Mouse (Mus musculus): ENCODE measurements at regions not wholly inside any gene's neighbourhood (a gene's known extent, or its start where the extent isn't known, plus 50 kb on each side); places are given as distances from the start of the nearest gene placed in this dataset.
"Not testable (repeated sequence)": the region's sequence is repeated elsewhere in the genome, so short reads cannot be mapped to it uniquely, and the experiment has no call there.

GRCm38 (mm10) chr8:52444366-52444765 is 1067.2 kb upstream of the Aga start:
- no peak for DNase-seq (ENCODE audit: low read depth, low spot score)
- no peak for TF ChIP-seq CHD2 (IDR thresholded peaks at IDR 0.05; ENCODE audit: low read depth, low read length)
- no peak for TF ChIP-seq ZNF384 (IDR thresholded peaks at IDR 0.05; ENCODE audit: low read depth, low read length)
- no peak for TF ChIP-seq HCFC1 (IDR thresholded peaks at IDR 0.05; ENCODE audit: borderline replicate concordance, insufficient read depth, low read length)
- TF ChIP-seq ZC3H11A (IDR thresholded peaks at IDR 0.05; ENCODE audit: borderline replicate concordance, low read depth, low read length), result no peak
- TF ChIP-seq MAFK (IDR thresholded peaks at IDR 0.05; ENCODE audit: insufficient read depth, low read depth, low read length), result no peak
- Histone ChIP-seq H3K27ac (ENCODE audit: insufficient read depth, low read depth, low read length, poor library complexity, severe bottlenecking) (no peak overlapping the region), H3K4me3 (ENCODE audit: insufficient read depth in 1 of 2, low read depth in 1 of 2, low read length in 2 of 2, poor library complexity in 1 of 2, severe bottlenecking in 1 of 2) (no peak overlapping the region), H3K4me1 (ENCODE audit: control insufficient read depth in 2 of 2, insufficient read depth in 2 of 2, low read length in 2 of 2, poor library complexity in 1 of 2) (no peaks in the 10 kb centered on the region), H3K9ac (ENCODE audit: insufficient read depth, low read depth, low read length, poor library complexity, severe bottlenecking) (no peak overlapping the region), H3K36me3 (ENCODE audit: control insufficient read depth, insufficient read depth, low read length, poor library complexity, severe bottlenecking) (no peaks in the 10 kb centered on the region), H3K9me3 (ENCODE audit: control insufficient read depth, insufficient read depth, low read depth, low read length) (no peaks in the 10 kb centered on the region)
- in situ Hi-C loops (cut with MboI; ENCODE audit: low sequenced_read_pairs in 2 of 2, unreplicated experiment in 2 of 2), result no loop called here

DNA sequence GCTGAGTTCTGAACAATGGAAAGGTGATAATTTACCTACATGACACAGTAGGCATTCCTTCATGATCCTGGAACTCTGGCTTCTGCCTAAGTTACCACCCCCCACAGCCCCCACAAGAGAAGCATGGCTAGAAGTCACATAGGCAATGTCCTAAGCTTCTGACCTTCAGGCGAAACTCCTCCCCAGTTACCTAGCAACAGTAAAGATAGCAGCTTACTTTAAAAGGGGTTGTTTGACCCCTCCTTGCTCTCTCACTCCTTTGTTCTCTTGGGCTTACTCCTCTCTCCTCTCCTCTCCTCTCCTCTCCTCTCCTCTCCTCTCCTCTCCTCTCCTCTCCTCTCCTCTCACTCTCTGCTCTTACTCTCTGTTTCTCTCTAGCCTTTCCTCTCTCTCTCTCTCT is 1059.8 kb upstream of the Aga start:
- DNase-seq (ENCODE audit: low read depth, low spot score); H3K4me1 ChIP-seq (ENCODE audit: control insufficient read depth in 2 of 2, insufficient read depth in 2 of 2, low read length in 2 of 2, poor library complexity in 1 of 2); H3K9ac ChIP-seq (ENCODE audit: insufficient read depth, low read depth, low read length, poor library complexity, severe bottlenecking); H3K9me3 ChIP-seq (ENCODE audit: control insufficient read depth, insufficient read depth, low read depth, low read length); in situ Hi-C loops (cut with MboI; ENCODE audit: low sequenced_read_pairs in 2 of 2, unreplicated experiment in 2 of 2); H3K36me3 ChIP-seq (ENCODE audit: control insufficient read depth, insufficient read depth, low read length, poor library complexity, severe bottlenecking); H3K4me3 ChIP-seq (ENCODE audit: insufficient read depth in 1 of 2, low read depth in 1 of 2, low read length in 2 of 2, poor library complexity in 1 of 2, severe bottlenecking in 1 of 2); H3K27ac ChIP-seq (ENCODE audit: insufficient read depth, low read depth, low read length, poor library complexity, severe bottlenecking): not testable (repeated sequence)

GRCm38 (mm10) chr8:52455617-52456016 is 1055.9 kb upstream of the Aga start:
- TF ChIP-seq MAFK (IDR thresholded peaks at IDR 0.05; ENCODE audit: insufficient read depth, low read depth, low read length), result no peak
- Histone ChIP-seq H3K9ac (ENCODE audit: insufficient read depth, low read depth, low read length, poor library complexity, severe bottlenecking) (no peak overlapping the region), H3K27ac (ENCODE audit: insufficient read depth, low read depth, low read length, poor library complexity, severe bottlenecking) (no peak overlapping the region), H3K4me3 (ENCODE audit: insufficient read depth in 1 of 2, low read depth in 1 of 2, low read length in 2 of 2, poor library complexity in 1 of 2, severe bottlenecking in 1 of 2) (no peak overlapping the region), H3K4me1 (ENCODE audit: control insufficient read depth in 2 of 2, insufficient read depth in 2 of 2, low read length in 2 of 2, poor library complexity in 1 of 2) (peaks cover 2 to 5% of the 10 kb centered on the region in 2 experiments; a peak in 1 of 4 replicates), H3K9me3 (ENCODE audit: control insufficient read depth, insufficient read depth, low read depth, low read length) (no peaks in the 10 kb centered on the region), H3K36me3 (ENCODE audit: control insufficient read depth, insufficient read depth, low read length, poor library complexity, severe bottlenecking) (no peaks in the 10 kb centered on the region)
- DNase-seq (ENCODE audit: low read depth, low spot score), result peak; percentile 16
- in situ Hi-C loops (cut with MboI; ENCODE audit: low sequenced_read_pairs in 2 of 2, unreplicated experiment in 2 of 2), result no loop called here

DNA sequence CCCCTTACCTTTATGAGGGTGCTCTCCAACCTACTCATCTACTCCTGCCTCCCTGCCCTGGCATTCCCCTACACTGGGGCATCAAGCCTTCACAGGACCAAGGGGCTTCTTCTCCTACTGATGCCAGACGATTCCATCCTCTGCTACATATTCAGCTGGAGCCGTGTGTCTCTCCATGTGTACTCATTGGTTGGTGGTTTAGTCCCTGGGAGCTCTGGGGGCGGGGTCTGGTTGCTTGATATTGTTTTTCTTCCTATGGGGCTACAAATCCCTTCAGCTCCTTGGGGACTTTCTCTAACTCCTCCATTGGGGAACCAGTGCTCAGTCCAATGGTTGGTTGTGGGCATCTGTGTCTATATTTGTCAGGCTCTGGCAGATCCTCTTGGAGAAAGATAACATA is 1055.3 kb upstream of the Aga start:
- Histone ChIP-seq H3K27ac (ENCODE audit: insufficient read depth, low read depth, low read length, poor library complexity, severe bottlenecking) (no peak overlapping the region), H3K9me3 (ENCODE audit: control insufficient read depth, insufficient read depth, low read depth, low read length) (no peaks in the 10 kb centered on the region), H3K4me3 (ENCODE audit: insufficient read depth in 1 of 2, low read depth in 1 of 2, low read length in 2 of 2, poor library complexity in 1 of 2, severe bottlenecking in 1 of 2) (no peak overlapping the region), H3K36me3 (ENCODE audit: control insufficient read depth, insufficient read depth, low read length, poor library complexity, severe bottlenecking) (no peaks in the 10 kb centered on the region), H3K4me1 (ENCODE audit: control insufficient read depth in 2 of 2, insufficient read depth in 2 of 2, low read length in 2 of 2, poor library complexity in 1 of 2) (peaks cover 2 to 5% of the 10 kb centered on the region in 2 experiments; a peak in 1 of 4 replicates), H3K9ac (ENCODE audit: insufficient read depth, low read depth, low read length, poor library complexity, severe bottlenecking) (no peak overlapping the region)
- TF ChIP-seq MAFK (IDR thresholded peaks at IDR 0.05; ENCODE audit: insufficient read depth, low read depth, low read length), result no peak
- no peak for TF ChIP-seq ZNF384 (IDR thresholded peaks at IDR 0.05; ENCODE audit: low read depth, low read length)
- TF ChIP-seq HCFC1 (IDR thresholded peaks at IDR 0.05; ENCODE audit: borderline replicate concordance, insufficient read depth, low read length), result no peak
- no peak for TF ChIP-seq ZC3H11A (IDR thresholded peaks at IDR 0.05; ENCODE audit: borderline replicate concordance, low read depth, low read length)
- TF ChIP-seq CHD2 (IDR thresholded peaks at IDR 0.05; ENCODE audit: low read depth, low read length), result no peak
- no peak for DNase-seq (ENCODE audit: low read depth, low spot score)
- in situ Hi-C loops (cut with MboI; ENCODE audit: low sequenced_read_pairs in 2 of 2, unreplicated experiment in 2 of 2), result no loop called here

DNA sequence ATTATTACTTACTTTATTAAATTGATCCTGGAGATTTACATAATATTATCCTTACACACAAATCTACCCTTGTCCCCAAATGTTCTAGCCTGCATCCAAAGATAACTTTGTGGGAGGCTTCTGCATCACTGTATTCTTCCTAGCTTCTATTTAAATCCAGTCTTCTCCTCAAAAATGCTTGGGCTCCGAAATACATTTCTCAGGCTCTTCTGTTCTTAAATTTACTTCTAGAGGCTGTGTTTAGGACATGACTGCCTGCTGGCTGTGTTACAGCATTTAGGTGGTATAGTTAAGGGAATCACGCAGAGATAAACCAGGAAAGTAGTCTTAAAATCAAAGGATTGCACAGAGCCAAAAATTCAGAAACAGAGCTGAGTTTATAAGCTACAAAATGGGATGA is 1009.1 kb upstream of the Aga start:
- no peaks in the 10 kb centered on the region for H3K9me3 ChIP-seq (ENCODE audit: control insufficient read depth, insufficient read depth, low read depth, low read length)
- no peaks in the 10 kb centered on the region for H3K36me3 ChIP-seq (ENCODE audit: control insufficient read depth, insufficient read depth, low read length, poor library complexity, severe bottlenecking)
- DNase-seq (ENCODE audit: low read depth, low spot score), result no peak
- H3K27ac ChIP-seq (ENCODE audit: insufficient read depth, low read depth, low read length, poor library complexity, severe bottlenecking), result no peak overlapping the region
- H3K4me1 ChIP-seq (ENCODE audit: control insufficient read depth in 2 of 2, insufficient read depth in 2 of 2, low read length in 2 of 2, poor library complexity in 1 of 2), result no peaks in the 10 kb centered on the region
- no peak overlapping the region for H3K9ac ChIP-seq (ENCODE audit: insufficient read depth, low read depth, low read length, poor library complexity, severe bottlenecking)
- no peak overlapping the region for H3K4me3 ChIP-seq (ENCODE audit: insufficient read depth in 1 of 2, low read depth in 1 of 2, low read length in 2 of 2, poor library complexity in 1 of 2, severe bottlenecking in 1 of 2)
- TF ChIP-seq ZC3H11A (IDR thresholded peaks at IDR 0.05; ENCODE audit: borderline replicate concordance, low read depth, low read length) (no peak), ZNF384 (IDR thresholded peaks at IDR 0.05; ENCODE audit: low read depth, low read length) (no peak), MAFK (IDR thresholded peaks at IDR 0.05; ENCODE audit: insufficient read depth, low read depth, low read length) (no peak), CHD2 (IDR thresholded peaks at IDR 0.05; ENCODE audit: low read depth, low read length) (no peak), HCFC1 (IDR thresholded peaks at IDR 0.05; ENCODE audit: borderline replicate concordance, insufficient read depth, low read length) (no peak)
- in situ Hi-C loops (cut with MboI; ENCODE audit: low sequenced_read_pairs in 2 of 2, unreplicated experiment in 2 of 2), result no loop called here

All from ES-E14 (cell line).